Mouse (Mus musculus) lung, postnatal 0 days (tissue): ENCODE measurements around the gene Ptk7.
A peak's percentile ranks its signal among the peaks of the same experiment; 100 is the strongest.

Source experiments
- CTCF ChIP-seq: IDR thresholded peaks from 2 replicates; pipeline ENCODE4 v1.5.1; 2016; ENCODE audit warnings: antibody characterized with exemption, mild to moderate bottlenecking
- EP300 ChIP-seq: IDR thresholded peaks from 2 replicates; pipeline ENCODE4 v1.6.1; 2016; ENCODE audit warnings: antibody characterized with exemption, mild to moderate bottlenecking, control low read depth

DNA sequence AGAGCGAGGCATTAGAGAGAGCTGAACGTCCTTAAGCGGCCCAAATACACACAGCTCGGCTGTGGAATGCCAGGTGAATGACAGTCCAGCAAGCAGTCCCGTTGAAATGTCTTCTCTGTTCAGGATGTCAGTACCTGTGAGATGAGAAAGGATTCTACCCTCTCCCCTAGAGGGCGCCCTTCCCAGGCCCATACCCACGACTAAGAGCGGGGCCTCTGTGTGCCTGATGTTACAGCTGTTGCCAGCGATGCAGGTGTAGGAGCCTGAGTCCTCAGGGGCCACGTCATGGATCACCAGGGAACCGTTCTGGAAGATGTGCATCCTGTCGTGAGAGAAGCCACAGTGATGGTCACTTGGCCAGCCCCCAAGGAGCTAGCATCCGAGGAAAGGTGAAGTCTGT lies 53.2 kb downstream of the Ptk7 start:
- TF ChIP-seq CTCF (peak; percentile 70), EP300 (no peak)
